Mouse (Mus musculus) myocyte (in vitro differentiated cells): Measurements from ENCODE around the gene Tmem79.

Experiments
- MAX ChIP-seq: IDR thresholded peaks from one replicate; pipeline ENCODE4 v1.6.1; 2011; ENCODE audit warnings: low read depth, mild to moderate bottlenecking, control low read depth
- POLR2A ChIP-seq: IDR thresholded peaks from one replicate; pipeline ENCODE4 v1.6.1; 2011; ENCODE audit warnings: low read depth, mild to moderate bottlenecking, control low read depth, moderate library complexity; ENCODE audit not compliant: insufficient read length
- SRF ChIP-seq: IDR thresholded peaks from one replicate; pipeline ENCODE4 v1.6.1; 2011; ENCODE audit warnings: low read depth; ENCODE audit not compliant: control insufficient read depth, insufficient read length
- USF1 ChIP-seq: IDR thresholded peaks from one replicate; pipeline ENCODE4 v1.6.1; 2011; ENCODE audit warnings: low read depth, mild to moderate bottlenecking, control low read depth, moderate library complexity

GRCm38 (mm10) chr3:88328956-88329355 is 7.0 kb downstream of the Tmem79 start:
- TF ChIP-seq SRF (no peak), POLR2A (no peak), USF1 (no peak), MAX (no peak)
